Mouse (Mus musculus): Measurements from ENCODE around the gene Zcchc7. TPM values are rescaled to one million over a fixed set of nuclear protein-coding genes. Genes with fewer than 3 reads are reported as not detected.
A peak's percentile ranks its signal among the peaks of the same experiment; 100 is the strongest.

Zcchc7 gene
- polyA plus RNA-seq, 1 experiment from 2014 or later: 37.8 TPM

DNA sequence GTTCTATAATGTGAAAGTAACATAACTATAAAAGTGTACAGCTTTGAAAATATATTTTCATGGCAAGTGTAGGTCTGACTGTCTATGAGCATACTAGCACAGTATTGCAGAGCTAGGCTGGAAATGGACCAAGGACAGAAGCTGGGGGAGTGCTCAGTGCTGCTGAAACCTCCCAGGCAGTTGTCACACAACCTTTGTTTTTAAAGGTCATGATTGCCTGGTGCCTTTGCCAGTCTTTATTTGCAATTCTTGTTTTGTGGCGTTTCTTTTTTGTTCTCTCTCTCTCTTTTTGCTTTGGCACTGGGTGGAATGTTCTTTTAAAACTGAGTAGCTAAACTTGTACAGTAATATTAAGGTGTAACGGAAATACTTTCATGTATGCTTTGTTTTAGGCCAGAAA lies 21.0 kb downstream of the Zcchc7 start:
- no peak overlapping the region for H3K4me3 ChIP-seq
- no peaks in the 10 kb centered on the region for H3K36me3 ChIP-seq
- no peaks in the 10 kb centered on the region for H3K9me3 ChIP-seq
- no peak overlapping the region for H3K27ac ChIP-seq
- H3K4me1 ChIP-seq: no peaks in the 10 kb centered on the region
- no peaks in the 10 kb centered on the region for H3K27me3 ChIP-seq
- 69% methylated on average over 2 of the region's 2 CpGs for WGBS
- ATAC-seq (ENCODE audit: insufficient number of reproducible peaks, insufficient read depth, low FRiP score, low TSS enrichment): no peak
- no peak overlapping the region for H3K9ac ChIP-seq
- no peak overlapping the region for H3K4me2 ChIP-seq (replicated peaks)

DNA sequence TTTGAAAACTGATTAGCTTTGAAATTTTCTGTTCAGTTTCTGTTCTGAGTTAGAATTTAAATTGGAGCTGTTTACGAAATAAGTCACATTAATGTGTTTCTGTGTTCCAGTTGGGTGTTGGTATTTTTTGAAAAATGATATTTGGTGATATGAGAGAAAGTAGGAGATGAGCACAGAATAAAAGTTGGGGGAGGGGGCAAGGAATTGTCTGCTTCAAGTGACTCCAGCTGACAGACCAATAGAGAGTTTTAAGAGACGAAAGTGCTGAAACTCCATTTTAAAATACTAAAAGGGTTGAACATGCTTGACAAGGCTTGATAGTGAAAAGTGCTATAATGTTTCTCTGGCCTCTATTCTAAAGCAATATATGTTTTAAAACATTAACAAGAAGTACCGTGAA lies 21.4 kb downstream of the Zcchc7 start:
- H3K4me3 ChIP-seq: no peak overlapping the region
- WGBS: 81% methylated on average over 3 of the region's 3 CpGs
- no peaks in the 10 kb centered on the region for H3K4me1 ChIP-seq
- no peak overlapping the region for H3K27ac ChIP-seq
- H3K9me3 ChIP-seq: no peaks in the 10 kb centered on the region
- H3K9ac ChIP-seq: no peak overlapping the region
- H3K4me2 ChIP-seq (replicated peaks): no peak overlapping the region
- H3K27me3 ChIP-seq: no peaks in the 10 kb centered on the region
- ATAC-seq (ENCODE audit: insufficient number of reproducible peaks, insufficient read depth, low FRiP score, low TSS enrichment): no peak
- H3K36me3 ChIP-seq: no peaks in the 10 kb centered on the region

DNA sequence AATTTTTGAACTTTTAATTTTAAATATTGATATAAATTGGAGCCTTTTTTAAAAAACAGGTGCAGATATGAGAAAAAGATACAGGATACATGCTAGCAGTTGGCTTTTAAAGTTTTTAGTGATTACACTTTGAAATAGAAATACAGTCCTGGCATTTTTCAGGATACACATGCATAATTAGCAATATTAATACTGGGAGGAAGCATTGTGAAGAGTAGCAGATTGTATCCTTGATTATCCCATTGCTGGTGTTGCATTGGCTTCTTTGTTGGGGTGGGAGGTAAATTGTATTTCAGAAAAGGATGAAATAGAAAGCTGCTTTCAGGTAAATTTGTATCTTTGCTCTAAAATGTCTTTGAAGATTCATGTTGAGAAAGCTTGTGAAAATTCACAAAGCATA lies 22.0 kb downstream of the Zcchc7 start:
- no peak overlapping the region for H3K4me2 ChIP-seq (replicated peaks)
- no peak overlapping the region for H3K27ac ChIP-seq
- H3K4me3 ChIP-seq: no peak overlapping the region
- H3K9ac ChIP-seq: no peak overlapping the region
- H3K27me3 ChIP-seq: no peaks in the 10 kb centered on the region
- no peak for ATAC-seq (ENCODE audit: insufficient number of reproducible peaks, insufficient read depth, low FRiP score, low TSS enrichment)
- no peaks in the 10 kb centered on the region for H3K4me1 ChIP-seq
- H3K36me3 ChIP-seq: no peaks in the 10 kb centered on the region
- no peaks in the 10 kb centered on the region for H3K9me3 ChIP-seq

DNA sequence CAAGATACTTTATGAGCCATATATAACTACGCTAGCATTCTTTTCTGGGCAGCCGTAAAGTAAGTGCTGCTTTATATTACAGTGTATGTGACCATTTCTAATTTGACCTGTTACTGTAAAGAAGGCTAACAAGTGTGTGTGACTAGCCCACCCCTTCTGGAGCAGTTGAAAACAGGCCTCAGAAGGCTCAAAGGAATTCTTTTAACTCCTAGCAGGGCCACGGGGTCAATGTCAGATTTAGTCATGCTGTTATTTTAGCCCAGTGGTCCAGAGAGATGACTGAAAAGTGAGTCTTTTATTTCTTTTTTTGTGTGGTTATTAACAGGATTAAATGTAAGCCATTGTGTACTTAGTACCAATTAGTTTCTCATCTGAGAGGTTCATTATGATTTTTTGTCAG lies 22.6 kb downstream of the Zcchc7 start:
- Histone ChIP-seq H3K27ac (no peak overlapping the region), H3K4me1 (no peaks in the 10 kb centered on the region), H3K9ac (no peak overlapping the region), H3K36me3 (no peaks in the 10 kb centered on the region), H3K4me3 (no peak overlapping the region), H3K4me2 (replicated peaks) (no peak overlapping the region), H3K27me3 (no peaks in the 10 kb centered on the region), H3K9me3 (no peaks in the 10 kb centered on the region)
- ATAC-seq (ENCODE audit: insufficient number of reproducible peaks, insufficient read depth, low FRiP score, low TSS enrichment): no peak
- 41% methylated on average over 3 of the region's 3 CpGs for WGBS

DNA sequence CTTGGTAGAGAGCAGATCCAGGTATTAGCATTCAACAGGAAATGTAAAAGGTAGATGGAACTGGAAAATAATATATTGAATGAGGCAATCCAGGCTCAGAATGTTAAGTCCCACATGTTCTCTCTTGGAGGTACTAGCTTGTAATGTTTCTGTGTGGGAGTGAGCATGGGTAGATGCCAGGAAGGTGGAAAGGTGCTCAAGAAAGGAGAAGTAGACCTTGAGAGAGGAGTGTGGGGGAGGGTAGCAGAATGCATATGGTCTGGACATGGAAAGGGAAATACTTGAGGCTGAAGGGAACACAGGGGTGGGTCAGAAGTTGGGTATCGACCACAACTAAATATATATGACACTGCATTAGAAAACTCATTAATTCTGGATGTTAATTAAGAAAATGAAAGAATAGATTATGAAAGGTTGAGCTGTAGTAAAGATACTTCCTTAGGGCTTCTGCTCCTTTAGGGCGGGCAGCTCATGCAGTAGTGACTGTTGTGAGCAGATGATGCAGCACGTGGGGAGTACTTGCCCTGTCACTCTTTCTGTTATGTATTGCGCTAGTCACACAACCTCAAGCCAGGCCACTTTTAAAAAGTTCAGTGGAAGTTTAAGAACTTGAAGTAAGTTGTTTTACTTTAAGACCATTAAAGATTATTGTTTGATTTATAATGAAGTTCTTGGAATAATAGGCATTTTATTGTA lies 24.9 kb downstream of the Zcchc7 start:
- 73% methylated on average over 4 of the region's 4 CpGs for WGBS

DNA sequence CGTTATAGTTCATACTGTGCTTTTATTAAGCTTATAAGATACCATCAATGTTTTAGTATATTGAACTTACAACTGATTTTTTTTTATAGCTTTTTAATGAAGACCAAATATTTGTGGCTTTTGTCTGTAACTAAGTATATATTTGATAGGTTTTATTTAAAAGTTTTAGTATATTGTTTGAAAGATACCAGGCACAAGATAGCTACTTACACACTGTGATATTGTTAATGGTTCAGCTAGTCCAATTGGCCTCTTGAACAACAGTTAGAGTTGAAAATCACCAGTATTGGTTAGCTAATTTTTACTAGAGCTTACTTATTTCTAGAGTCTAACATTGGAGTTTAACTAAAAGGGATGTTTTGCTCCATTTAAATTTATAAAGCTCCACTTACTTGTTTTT lies 25.8 kb downstream of the Zcchc7 start:
- no peak for ATAC-seq (ENCODE audit: insufficient number of reproducible peaks, insufficient read depth, low FRiP score, low TSS enrichment)

More for the DNA sequence above, 24.9 kb downstream of the Zcchc7 start:
- Histone ChIP-seq H3K4me2 (replicated peaks) (no peak overlapping the region), H3K9ac (no peak overlapping the region), H3K27me3 (no peaks in the 10 kb centered on the region), H3K4me1 (no peaks in the 10 kb centered on the region), H3K27ac (no peak overlapping the region), H3K36me3 (no peaks in the 10 kb centered on the region), H3K9me3 (no peaks in the 10 kb centered on the region), H3K4me3 (no peak overlapping the region)
- no peak for ATAC-seq (ENCODE audit: insufficient number of reproducible peaks, insufficient read depth, low FRiP score, low TSS enrichment)

DNA sequence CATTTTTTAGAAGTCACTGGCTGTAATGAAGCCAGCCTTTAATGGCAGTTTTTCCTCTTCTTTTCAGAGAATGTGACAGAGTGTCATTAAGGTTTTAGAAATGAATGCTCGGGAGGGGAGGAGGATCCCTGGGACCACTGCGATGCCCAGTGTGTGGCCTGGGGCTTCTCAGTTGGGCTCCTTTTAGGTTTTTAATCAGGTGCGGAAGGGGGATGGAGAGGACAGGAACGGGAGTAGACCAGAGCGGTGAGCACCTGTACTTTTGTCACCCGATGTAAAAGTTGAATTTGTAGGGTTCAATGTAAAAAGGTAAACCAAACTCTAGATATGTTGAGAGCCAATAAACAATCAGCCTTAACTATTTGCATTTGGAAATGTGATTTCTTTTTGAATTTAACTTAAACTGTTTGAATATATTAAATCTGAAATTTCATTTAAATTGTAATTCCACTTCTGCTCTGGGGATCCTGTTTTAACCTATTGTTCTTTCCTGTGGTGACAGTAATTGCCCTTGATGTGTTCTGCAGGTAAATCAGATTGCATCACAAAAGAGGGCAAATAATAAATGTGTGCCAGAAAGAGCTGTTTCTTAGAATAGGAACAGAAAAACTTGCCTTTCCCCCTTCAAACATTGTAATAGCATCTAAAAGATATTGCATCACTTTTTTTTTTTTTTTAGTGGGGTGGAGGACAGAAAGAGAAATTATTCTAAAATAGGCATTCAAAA lies 28.1 kb downstream of the Zcchc7 start:
- H3K27me3 ChIP-seq: no peaks in the 10 kb centered on the region
- H3K36me3 ChIP-seq: no peaks in the 10 kb centered on the region
- H3K4me3 ChIP-seq: no peak overlapping the region
- no peak for ATAC-seq (ENCODE audit: insufficient number of reproducible peaks, insufficient read depth, low FRiP score, low TSS enrichment)
- no peak overlapping the region for H3K27ac ChIP-seq
- no peak overlapping the region for H3K4me2 ChIP-seq (replicated peaks)
- WGBS: 25% methylated on average over 6 of the region's 6 CpGs
- no peaks in the 10 kb centered on the region for H3K9me3 ChIP-seq
- H3K4me1 ChIP-seq: no peaks in the 10 kb centered on the region
- H3K9ac ChIP-seq: no peak overlapping the region

More for the DNA sequence above, 25.8 kb downstream of the Zcchc7 start:
- Histone ChIP-seq H3K4me3 (no peak overlapping the region), H3K9ac (no peak overlapping the region), H3K27me3 (no peaks in the 10 kb centered on the region), H3K4me1 (no peaks in the 10 kb centered on the region), H3K36me3 (no peaks in the 10 kb centered on the region), H3K27ac (no peak overlapping the region), H3K4me2 (replicated peaks) (no peak overlapping the region), H3K9me3 (no peaks in the 10 kb centered on the region)
- 84% methylated on average over 1 of the region's 1 CpGs for WGBS

DNA sequence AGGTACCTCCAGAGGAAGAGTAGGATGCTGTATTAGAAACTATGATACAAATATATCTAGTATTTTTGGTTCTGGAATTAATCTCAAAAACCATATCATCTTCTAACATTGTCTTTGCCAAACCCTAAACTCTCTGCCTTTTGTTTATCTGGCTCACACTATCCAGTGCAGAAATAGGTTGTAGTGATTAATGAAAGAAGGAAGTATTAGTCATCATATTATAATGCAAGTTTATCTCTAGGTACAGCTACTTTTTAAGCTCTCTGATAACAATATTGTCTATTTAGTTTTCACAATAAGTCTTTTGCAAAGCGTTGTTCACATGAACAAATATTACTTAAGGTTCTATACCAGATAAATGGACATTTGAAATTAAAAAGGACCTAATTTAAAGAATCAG lies 57.2 kb downstream of the Zcchc7 start:
- Histone ChIP-seq H3K9ac (no peak overlapping the region), H3K27ac (no peak overlapping the region), H3K9me3 (no peaks in the 10 kb centered on the region), H3K4me3 (no peak overlapping the region), H3K4me1 (no peaks in the 10 kb centered on the region), H3K4me2 (replicated peaks) (no peak overlapping the region), H3K27me3 (no peaks in the 10 kb centered on the region), H3K36me3 (no peaks in the 10 kb centered on the region)
- ATAC-seq (ENCODE audit: insufficient number of reproducible peaks, insufficient read depth, low FRiP score, low TSS enrichment): no peak
- 90% methylated on average over 1 of the region's 1 CpGs for WGBS

DNA sequence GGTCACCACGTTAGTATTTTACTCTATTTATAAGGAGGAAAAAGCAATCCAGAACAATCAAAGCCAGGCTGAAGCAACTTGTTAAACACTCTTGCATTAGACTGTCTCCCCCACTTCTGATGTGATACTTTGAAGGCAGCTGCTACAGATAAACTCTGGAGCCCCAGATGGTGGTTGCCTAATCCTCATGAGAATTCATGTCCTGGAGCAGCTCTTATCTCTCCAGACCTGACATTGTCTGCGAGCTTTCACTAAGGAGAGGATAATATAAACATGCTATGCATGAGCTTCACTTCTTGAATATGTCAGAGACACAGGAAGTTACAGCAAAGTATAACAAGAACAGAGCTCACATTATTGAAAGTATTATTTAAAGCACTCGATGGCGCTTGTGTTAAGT lies 58.1 kb downstream of the Zcchc7 start:
- no peaks in the 10 kb centered on the region for H3K27me3 ChIP-seq
- no peaks in the 10 kb centered on the region for H3K36me3 ChIP-seq
- no peak overlapping the region for H3K9ac ChIP-seq
- H3K4me3 ChIP-seq: no peak overlapping the region
- H3K4me1 ChIP-seq: no peaks in the 10 kb centered on the region
- no peak for ATAC-seq (ENCODE audit: insufficient number of reproducible peaks, insufficient read depth, low FRiP score, low TSS enrichment)
- 59% methylated on average over 4 of the region's 4 CpGs for WGBS
- H3K4me2 ChIP-seq (replicated peaks): no peak overlapping the region
- H3K27ac ChIP-seq: no peak overlapping the region
- no peaks in the 10 kb centered on the region for H3K9me3 ChIP-seq

DNA sequence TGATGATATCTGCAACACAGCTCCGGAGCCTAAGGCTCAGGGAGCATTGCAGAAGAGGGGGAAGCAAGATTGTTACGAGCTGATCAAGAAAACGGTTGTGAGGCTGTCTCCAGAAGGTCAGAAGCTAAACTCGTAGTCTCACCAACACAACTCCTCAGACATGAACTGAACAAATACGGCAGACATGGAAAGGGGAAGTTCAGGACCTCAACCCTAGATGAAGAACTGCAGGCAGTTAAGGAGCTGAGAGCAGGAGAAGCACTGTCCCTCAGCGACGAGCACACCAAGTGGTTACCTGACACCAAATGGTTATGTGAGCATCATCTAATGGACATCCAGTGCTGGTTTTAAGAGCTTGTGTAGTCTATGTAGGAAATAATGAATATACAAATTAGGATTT lies 60.9 kb downstream of the Zcchc7 start:
- Histone ChIP-seq H3K27me3 (no peaks in the 10 kb centered on the region), H3K36me3 (no peaks in the 10 kb centered on the region), H3K27ac (no peak overlapping the region), H3K4me1 (no peaks in the 10 kb centered on the region), H3K9me3 (no peaks in the 10 kb centered on the region), H3K4me3 (no peak overlapping the region), H3K9ac (no peak overlapping the region), H3K4me2 (replicated peaks) (no peak overlapping the region)
- WGBS: 68% methylated on average over 7 of the region's 7 CpGs
- no peak for ATAC-seq (ENCODE audit: insufficient number of reproducible peaks, insufficient read depth, low FRiP score, low TSS enrichment)

DNA sequence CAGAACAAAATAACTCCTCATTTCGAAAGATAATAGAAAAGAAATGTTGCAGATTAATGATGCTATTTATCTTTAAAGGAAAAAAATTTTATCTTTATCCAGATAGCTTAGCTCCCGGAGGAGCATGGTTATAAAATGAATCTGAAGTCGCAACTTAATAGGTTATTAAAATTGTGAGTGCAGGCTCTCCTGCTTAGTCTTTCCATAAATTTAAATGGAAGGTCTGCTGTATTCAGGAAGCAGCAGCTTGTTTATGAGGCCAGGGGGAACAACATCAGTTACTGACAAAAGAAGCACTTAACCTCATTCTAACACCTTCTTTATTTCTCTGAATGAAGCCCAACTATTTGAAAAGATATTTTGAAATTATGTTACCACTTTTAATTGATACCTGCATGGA lies 74.9 kb downstream of the Zcchc7 start:
- Histone ChIP-seq H3K4me1 (no peaks in the 10 kb centered on the region; the same call in 1 of the 2 replicates), H3K27me3 (no peaks in the 10 kb centered on the region), H3K4me2 (replicated peaks) (no peak overlapping the region), H3K36me3 (no peaks in the 10 kb centered on the region), H3K4me3 (no peak overlapping the region), H3K9ac (no peak overlapping the region), H3K27ac (no peak overlapping the region), H3K9me3 (no peaks in the 10 kb centered on the region)
- no peak for ATAC-seq (ENCODE audit: insufficient number of reproducible peaks, insufficient read depth, low FRiP score, low TSS enrichment)
- 85% methylated on average over 3 of the region's 3 CpGs for WGBS

DNA sequence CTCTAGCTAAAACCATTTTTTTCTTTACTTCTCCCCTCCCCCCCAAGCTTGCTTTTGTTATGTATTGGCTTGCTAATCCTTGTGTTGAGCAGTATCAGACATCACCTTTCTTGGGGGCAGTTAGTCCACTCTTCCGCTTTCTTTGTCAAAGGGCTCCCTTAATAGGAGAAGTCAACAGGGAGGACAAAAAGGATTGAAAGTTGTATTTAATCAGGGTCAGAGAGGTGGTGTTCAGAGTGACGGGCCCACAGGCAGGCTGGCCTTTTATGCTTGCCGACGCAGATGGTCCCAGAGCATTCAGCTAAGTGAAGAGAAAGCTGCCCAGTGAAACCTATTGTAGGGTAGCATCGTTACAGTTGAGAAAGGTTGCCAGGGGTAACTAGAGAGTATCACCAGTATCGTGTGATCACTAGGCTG lies 96.2 kb downstream of the Zcchc7 start:
- ATAC-seq (ENCODE audit: insufficient number of reproducible peaks, insufficient read depth, low FRiP score, low TSS enrichment): peak; percentile 60; the same call in 1 of the 2 replicates
- no peaks in the 10 kb centered on the region for H3K27me3 ChIP-seq
- H3K9me3 ChIP-seq: no peaks in the 10 kb centered on the region
- H3K4me2 ChIP-seq (replicated peaks): no peak overlapping the region
- no peak overlapping the region for H3K27ac ChIP-seq
- 21% methylated on average over 6 of the region's 6 CpGs for WGBS
- no peak overlapping the region for H3K4me3 ChIP-seq
- H3K36me3 ChIP-seq: no peaks in the 10 kb centered on the region
- no peaks in the 10 kb centered on the region for H3K4me1 ChIP-seq
- H3K9ac ChIP-seq: no peak overlapping the region

Measured in embryonic facial prominence, embryonic 12.5 days (tissue).